Mouse (Mus musculus): ENCODE data around the gene Cox15.

DNA sequence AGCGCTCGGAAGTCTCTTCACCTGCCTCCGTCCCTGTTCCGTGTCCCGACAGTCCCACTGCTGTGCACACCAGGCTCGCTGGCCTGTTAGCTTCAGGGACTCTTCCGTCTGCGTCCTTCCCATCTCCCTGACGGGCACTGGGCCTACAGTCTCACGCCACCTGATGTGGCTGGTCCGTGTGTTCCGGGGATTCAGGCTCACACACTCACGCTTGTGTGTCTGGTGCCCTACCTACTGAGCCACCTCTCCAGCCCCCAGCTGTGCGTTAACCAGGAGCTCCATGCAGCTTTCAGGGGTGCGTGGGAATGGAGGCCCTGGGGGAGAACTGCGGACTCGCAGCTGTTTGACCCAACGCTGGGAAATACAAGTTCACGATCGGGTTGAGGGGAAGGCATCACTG is 28.6 kb downstream of the Cox15 start:
- TF ChIP-seq CTCF (IDR thresholded peaks at IDR 0.05; ENCODE audit: low read depth) = no peak
- no peak for TF ChIP-seq EP300 (IDR thresholded peaks at IDR 0.05; ENCODE audit: low read depth)
